Mouse (Mus musculus) stomach, postnatal 0 days (tissue): ENCODE measurements around the gene Irgq. TPM values are rescaled to one million over a fixed set of nuclear protein-coding genes. Genes with fewer than 3 reads are reported as not detected.
"Not testable (repeated sequence)": the region's sequence is repeated elsewhere in the genome, so short reads cannot be mapped to it uniquely, and the experiment has no call there.

Experiments
- ATAC-seq: fragments of 200-750 bp; cut with Nextera tagmentation; 2 replicates; pipeline ENCODE4 v1.8.0; 2017; ENCODE audit not compliant: low FRiP score, low TSS enrichment
- DNase-seq: peaks from one replicate; pipeline ENCODE4 v3.0.0-alpha.2; 2016; ENCODE audit warnings: low spot score
- H3K27ac ChIP-seq: fragments of 300-500 bp; sonication (generic); replicated peaks from 2 replicates; pipeline ENCODE4 v1.5.1; 2014; ENCODE audit warnings: mild to moderate bottlenecking, control low read depth
- H3K27me3 ChIP-seq: fragments of 300-500 bp; sonication (generic); 2 replicates; pipeline ENCODE4 v1.6.1; 2014; ENCODE audit warnings: low read length; ENCODE audit not compliant: control insufficient read depth, insufficient read depth
- H3K36me3 ChIP-seq: fragments of 300-500 bp; sonication (generic); 2 replicates; pipeline ENCODE4 v1.6.1; 2014; ENCODE audit warnings: low read length, mixed read lengths; ENCODE audit not compliant: control insufficient read depth, insufficient read depth
- H3K4me1 ChIP-seq: fragments of 300-500 bp; sonication (generic); replicated peaks from 2 replicates; pipeline ENCODE4 v1.6.1; 2014; ENCODE audit warnings: antibody characterized with exemption; ENCODE audit not compliant: control insufficient read depth, insufficient read depth
- H3K4me2 ChIP-seq: fragments of 300-500 bp; sonication (generic); replicated peaks from 2 replicates; pipeline ENCODE4 v1.6.1; 2014; ENCODE audit warnings: low read depth, mild to moderate bottlenecking, control low read depth, moderate library complexity
- H3K4me3 ChIP-seq: fragments of 300-500 bp; sonication (generic); 2 replicates; pipeline ENCODE4 v1.5.1; 2014; ENCODE audit warnings: low read depth, low read length, control low read depth
- H3K9ac ChIP-seq: fragments of 300-500 bp; sonication (generic); 2 replicates; pipeline ENCODE4 v1.6.1; 2014; ENCODE audit warnings: mild to moderate bottlenecking, low read length, control low read depth, mixed read lengths
- H3K9me3 ChIP-seq: fragments of 300-500 bp; sonication (generic); 2 replicates; pipeline ENCODE4 v1.6.1; 2016; ENCODE audit warnings: low read length; ENCODE audit not compliant: control insufficient read depth
- CTCF ChIP-seq: IDR thresholded peaks from 2 replicates; pipeline ENCODE4 v1.5.1; 2016; ENCODE audit warnings: antibody characterized with exemption, low read depth, mild to moderate bottlenecking, moderate library complexity
- EP300 ChIP-seq: optimal IDR thresholded peaks from 2 replicates; pipeline ENCODE3; 2016; ENCODE audit warnings: antibody characterized with exemption
- WGBS: fragments of 180-500 bp; shearing (Covaris S2); extraction: QIAGEN DNeasy Blood & Tissue Kit; methylation state at CpG from one replicate; pipeline ENCODE4 v1.1.7; 2014; 5-methylcytosine and 5-hydroxymethylcytosine counted together
- polyA plus RNA-seq: library from polyadenylated mRNA; unstranded; fragments of >200 nt; fragmentation: Nextera tagmentation; extraction: Ambion mirVana; gene quantifications from 2 replicates; pipeline ENCODE4 v1.2.1, GENCODE M21; 2015

Gene Irgq
- polyA plus RNA-seq, 1 experiment from 2014 or later = 4.3 TPM

GRCm38 (mm10) chr7:24506838-24507725, 23.4 kb upstream of the Irgq start, which contains the start of gene Zfp428:
Gene Zfp428, plus strand, starts transcription at chr7:24507006.
- Histone ChIP-seq H3K4me2 (peak within 1 kb of the TSS; percentile 91), H3K36me3 (no peaks in the 10 kb centered on the region), H3K4me3 (peak within 1 kb of the TSS; percentile 68), H3K4me1 (no peaks in the 10 kb centered on the region), H3K9ac (peak within 1 kb of the TSS; percentile 95), H3K27ac (peak within 1 kb of the TSS; percentile 98), H3K27me3 (no peaks in the 10 kb centered on the region), H3K9me3 (no peaks in the 10 kb centered on the region)
- ATAC-seq (peak; percentile 88), DNase-seq (peak; percentile 90)
- under 1% methylated on average over 75 of the region's 84 CpGs for WGBS
- TF ChIP-seq CTCF (no peak), EP300 (no peak)

- H3K27me3 ChIP-seq = no peaks in the 10 kb centered on the region
- no peak; the same call in 1 of the 2 replicates for ATAC-seq
- TF ChIP-seq EP300 (no peak), CTCF (no peak)
- H3K4me3 ChIP-seq = peak overlapping the region; percentile 68
- peak overlapping the region; percentile 95 for H3K9ac ChIP-seq
- H3K9me3 ChIP-seq = no peaks in the 10 kb centered on the region
- peak overlapping the region; percentile 98 for H3K27ac ChIP-seq
- no peak for DNase-seq
- no peaks in the 10 kb centered on the region for H3K36me3 ChIP-seq
- WGBS = 1% methylated on average over 20 of the region's 20 CpGs
- peak overlapping the region; percentile 91 for H3K4me2 ChIP-seq
- H3K4me1 ChIP-seq = no peaks in the 10 kb centered on the region
These were observed 22.8 kb upstream of the Irgq start for GRCm38 (mm10) chr7:24507726-24508114.

GRCm38 (mm10) chr7:24512355-24512754, 18.1 kb upstream of the Irgq start, which contains the start of gene AC161166.1:
Gene AC161166.1, minus strand, starts transcription at chr7:24512455.
- WGBS = 87% methylated on average over 7 of the region's 7 CpGs

GRCm38 (mm10) chr7:24516319-24516718, 14.2 kb upstream of the Irgq start:
- DNase-seq, H3K27ac ChIP-seq, H3K36me3 ChIP-seq, ATAC-seq, H3K4me2 ChIP-seq, H3K27me3 ChIP-seq, H3K4me1 ChIP-seq, H3K9me3 ChIP-seq, H3K9ac ChIP-seq, H3K4me3 ChIP-seq: not testable (repeated sequence)
- TF ChIP-seq CTCF = peak; percentile 48
- 77% methylated on average over 8 of the region's 8 CpGs for WGBS

More at GRCm38 (mm10) chr7:24512355-24512754, 18.1 kb upstream of the Irgq start, which contains the start of gene AC161166.1:
- DNase-seq = no peak
- no peak within 1 kb of the TSS for H3K4me2 ChIP-seq
- H3K27me3 ChIP-seq = no peaks in the 10 kb centered on the region
- no peak within 1 kb of the TSS for H3K9ac ChIP-seq
- H3K27ac ChIP-seq = no peak within 1 kb of the TSS
- no peak for ATAC-seq
- no peaks in the 10 kb centered on the region for H3K9me3 ChIP-seq
- TF ChIP-seq CTCF (no peak), EP300 (no peak)
- H3K36me3 ChIP-seq = no peaks in the 10 kb centered on the region
- H3K4me3 ChIP-seq = no peak within 1 kb of the TSS
- H3K4me1 ChIP-seq = no peaks in the 10 kb centered on the region

- no peaks in the 10 kb centered on the region for H3K36me3 ChIP-seq
- H3K4me3 ChIP-seq = no peak overlapping the region
- TF ChIP-seq CTCF (no peak), EP300 (no peak)
- WGBS = 51% methylated on average over 5 of the region's 5 CpGs
- DNase-seq (no peak), ATAC-seq (no peak)
- H3K27ac ChIP-seq = no peak overlapping the region
- no peaks in the 10 kb centered on the region for H3K4me1 ChIP-seq
- H3K4me2 ChIP-seq = no peak overlapping the region
- H3K27me3 ChIP-seq = no peaks in the 10 kb centered on the region
- no peak overlapping the region for H3K9ac ChIP-seq
- H3K9me3 ChIP-seq = no peaks in the 10 kb centered on the region
These were observed 13.4 kb upstream of the Irgq start for GRCm38 (mm10) chr7:24517077-24517476.

GRCm38 (mm10) chr7:24517654-24518053, 12.8 kb upstream of the Irgq start:
- no peak overlapping the region for H3K4me2 ChIP-seq
- H3K9me3 ChIP-seq = no peaks in the 10 kb centered on the region
- WGBS = 64% methylated on average over 6 of the region's 6 CpGs
- DNase-seq (no peak), ATAC-seq (no peak)
- H3K36me3 ChIP-seq = no peaks in the 10 kb centered on the region
- H3K4me3 ChIP-seq = no peak overlapping the region
- no peak overlapping the region for H3K9ac ChIP-seq
- no peaks in the 10 kb centered on the region for H3K27me3 ChIP-seq
- no peak for TF ChIP-seq CTCF
- no peak for TF ChIP-seq EP300
- H3K27ac ChIP-seq = no peak overlapping the region
- no peaks in the 10 kb centered on the region for H3K4me1 ChIP-seq
